Mouse (Mus musculus): ENCODE data around the gene Secisbp2.

DNA sequence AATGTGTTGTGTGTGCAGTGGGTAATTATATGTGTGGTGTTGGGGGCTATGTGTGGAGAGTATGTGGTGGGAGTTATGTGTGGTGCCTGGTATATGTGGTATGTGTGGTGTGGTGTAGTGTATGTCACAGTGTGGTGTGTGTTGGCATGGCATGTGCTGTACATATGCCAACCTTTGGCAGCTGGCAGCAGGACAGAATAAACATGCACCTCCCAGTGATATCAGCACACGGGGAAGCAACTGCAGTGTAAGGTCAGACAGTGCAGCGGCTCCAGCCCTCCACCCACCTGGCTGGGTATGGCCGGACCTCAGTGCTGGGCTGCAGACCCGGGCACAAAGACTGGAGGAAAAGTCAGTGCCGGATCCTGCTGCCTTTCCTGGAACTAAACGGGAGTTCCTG lies 46.0 kb downstream of the Secisbp2 start:
- no peak for TF ChIP-seq POU5F1 (IDR thresholded peaks at IDR 0.05; ENCODE audit: borderline replicate concordance, low read length)
- no peak for TF ChIP-seq CTCF (conservative IDR thresholded peaks at IDR 0.05; ENCODE audit: low read length)
